Mouse (Mus musculus): Measurements from ENCODE around the gene Ghsr. TPM values are rescaled to one million over a fixed set of nuclear protein-coding genes. Genes with fewer than 3 reads are reported as not detected.
A peak's percentile ranks its signal among the peaks of the same experiment; 100 is the strongest.
"Not testable (repeated sequence)": the region's sequence is repeated elsewhere in the genome, so short reads cannot be mapped to it uniquely, and the experiment has no call there.

Gene Ghsr
- total RNA-seq (2015), result not detected in 2 replicates
- not detected in 2 replicates for total RNA-seq (2017)

- ATAC-seq (ENCODE audit: poor library complexity, severe bottlenecking), result no peak
Observed at GRCm38 (mm10) chr3:27371276-27371621, at the start of gene Ghsr. Gene Ghsr, plus strand, starts transcription at chr3:27371351.

DNA sequence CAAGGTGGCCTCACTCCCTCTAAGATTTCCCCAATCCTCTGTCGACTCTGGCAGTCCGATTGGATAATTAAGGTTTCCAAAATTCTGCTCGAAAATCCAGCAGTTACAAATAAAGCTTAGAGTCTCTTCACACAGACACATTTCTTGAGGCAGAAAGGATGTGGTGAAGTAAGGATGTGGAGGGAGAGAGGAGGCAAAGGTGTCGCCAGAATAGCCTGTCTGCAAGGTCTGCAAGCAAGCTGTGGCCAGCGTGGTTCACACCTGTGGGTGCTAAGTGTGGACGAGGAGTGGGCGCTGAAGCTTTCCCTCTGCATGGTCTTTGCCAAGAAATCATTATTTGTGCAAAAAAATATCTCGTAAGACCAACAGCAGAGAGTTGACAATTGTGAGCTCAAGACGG is 48.6 kb upstream of the Ghsr start:
- ATAC-seq (ENCODE audit: poor library complexity, severe bottlenecking), result peak; percentile 75

GRCm38 (mm10) chr3:27323551-27323950 is 47.6 kb upstream of the Ghsr start:
- no peak for ATAC-seq (ENCODE audit: poor library complexity, severe bottlenecking)

GRCm38 (mm10) chr3:27326633-27327191 is 44.4 kb upstream of the Ghsr start:
- ATAC-seq (ENCODE audit: poor library complexity, severe bottlenecking), result no peak

DNA sequence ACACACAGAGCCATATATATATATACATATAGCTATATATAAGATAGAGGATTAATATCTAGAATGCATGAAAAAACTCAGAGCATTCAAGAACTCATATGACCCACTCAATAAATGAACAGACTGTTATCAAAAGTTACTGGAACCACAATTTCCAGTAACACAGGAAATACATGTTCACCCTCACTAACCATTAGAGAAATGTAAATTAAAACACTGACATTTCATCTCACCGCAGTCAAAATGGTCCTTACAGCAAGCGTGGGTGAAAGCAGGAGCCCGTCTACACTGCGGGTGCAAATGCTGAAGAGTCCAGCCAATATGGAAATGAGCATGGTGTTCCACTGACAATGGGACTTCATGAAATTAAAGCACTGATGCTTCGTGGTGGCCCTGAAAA is 40.4 kb upstream of the Ghsr start:
- ATAC-seq (ENCODE audit: poor library complexity, severe bottlenecking), result no peak

DNA sequence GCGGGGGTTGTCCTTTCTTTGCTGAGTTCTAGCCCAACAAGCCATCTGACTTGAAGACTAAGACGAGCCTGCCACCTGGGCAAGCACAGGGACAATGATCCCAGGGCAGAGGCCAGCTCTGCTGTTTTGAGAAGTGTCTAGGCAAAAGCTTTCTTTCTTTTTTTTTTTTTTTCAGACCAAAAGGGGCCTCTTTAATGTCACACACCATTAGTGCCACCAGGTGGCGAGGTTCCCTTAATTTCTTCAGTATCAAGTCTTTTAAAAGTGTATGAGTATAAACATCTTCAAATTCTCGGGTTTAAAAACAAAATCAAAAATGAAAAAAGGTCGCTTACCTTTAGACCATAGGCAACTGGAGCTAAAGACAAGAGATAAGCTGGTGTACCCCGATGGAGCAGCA is 32.7 kb upstream of the Ghsr start:
- ATAC-seq (ENCODE audit: poor library complexity, severe bottlenecking), result peak; percentile 52

- ATAC-seq (ENCODE audit: poor library complexity, severe bottlenecking), result no peak
Observed at GRCm38 (mm10) chr3:27338887-27339286, 32.3 kb upstream of the Ghsr start.

DNA sequence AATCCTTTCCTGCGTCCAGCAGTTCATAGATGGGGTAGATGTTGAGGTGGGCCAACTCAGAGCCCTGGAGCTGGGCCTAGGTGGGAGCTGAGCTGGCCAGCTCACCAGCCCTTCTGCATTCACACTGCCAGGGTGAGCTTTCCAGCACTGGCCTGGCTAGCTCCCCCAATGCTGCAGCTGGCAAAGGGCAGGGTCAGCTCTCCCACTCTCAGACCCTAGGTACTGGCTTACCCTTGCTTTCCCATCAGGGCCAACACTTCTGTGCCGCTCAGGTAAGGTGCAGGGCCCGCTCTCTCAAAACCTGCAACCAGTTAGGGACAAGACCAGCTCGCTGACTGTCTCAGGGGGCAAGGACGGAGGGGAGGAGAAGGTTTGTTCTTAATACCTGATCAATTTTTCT is 30.4 kb upstream of the Ghsr start:
- no peak for ATAC-seq (ENCODE audit: poor library complexity, severe bottlenecking)

- ATAC-seq (ENCODE audit: poor library complexity, severe bottlenecking), result no peak
Observed at GRCm38 (mm10) chr3:27342462-27342861, 28.7 kb upstream of the Ghsr start.

GRCm38 (mm10) chr3:27345526-27345925 is 25.6 kb upstream of the Ghsr start:
- peak; percentile 95 for ATAC-seq (ENCODE audit: poor library complexity, severe bottlenecking)

- ATAC-seq (ENCODE audit: poor library complexity, severe bottlenecking), result no peak
Observed at GRCm38 (mm10) chr3:27348462-27348861, 22.7 kb upstream of the Ghsr start.

GRCm38 (mm10) chr3:27351105-27351504 is 20.0 kb upstream of the Ghsr start:
- ATAC-seq (ENCODE audit: poor library complexity, severe bottlenecking), result no peak

- no peak for ATAC-seq (ENCODE audit: poor library complexity, severe bottlenecking)
Observed at GRCm38 (mm10) chr3:27359100-27359720, 11.9 kb upstream of the Ghsr start.

DNA sequence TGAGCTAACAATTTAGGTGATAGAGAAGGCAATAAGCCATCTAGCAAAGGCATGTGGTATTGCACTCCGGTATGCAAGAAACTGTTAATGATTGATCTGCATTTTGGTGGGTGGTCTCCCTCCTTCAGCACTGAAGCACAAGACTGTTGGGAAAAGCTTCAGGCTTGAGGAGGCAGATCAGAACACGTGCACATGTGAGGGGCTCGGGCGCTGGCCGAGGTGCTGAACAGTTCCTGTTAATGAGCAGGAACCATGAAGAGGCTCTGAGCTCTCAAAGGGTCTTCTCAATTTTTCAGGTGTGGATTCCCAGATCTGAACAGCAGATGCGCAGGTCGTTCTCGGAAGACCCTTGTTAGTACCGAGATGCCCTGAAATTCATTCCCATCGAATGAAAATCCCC is 1.0 kb upstream of the Ghsr start:
- no peak for ATAC-seq (ENCODE audit: poor library complexity, severe bottlenecking)

- ATAC-seq (ENCODE audit: poor library complexity, severe bottlenecking), result no peak
Observed at GRCm38 (mm10) chr3:27370582-27371275, 422 bp upstream of the Ghsr start.

DNA sequence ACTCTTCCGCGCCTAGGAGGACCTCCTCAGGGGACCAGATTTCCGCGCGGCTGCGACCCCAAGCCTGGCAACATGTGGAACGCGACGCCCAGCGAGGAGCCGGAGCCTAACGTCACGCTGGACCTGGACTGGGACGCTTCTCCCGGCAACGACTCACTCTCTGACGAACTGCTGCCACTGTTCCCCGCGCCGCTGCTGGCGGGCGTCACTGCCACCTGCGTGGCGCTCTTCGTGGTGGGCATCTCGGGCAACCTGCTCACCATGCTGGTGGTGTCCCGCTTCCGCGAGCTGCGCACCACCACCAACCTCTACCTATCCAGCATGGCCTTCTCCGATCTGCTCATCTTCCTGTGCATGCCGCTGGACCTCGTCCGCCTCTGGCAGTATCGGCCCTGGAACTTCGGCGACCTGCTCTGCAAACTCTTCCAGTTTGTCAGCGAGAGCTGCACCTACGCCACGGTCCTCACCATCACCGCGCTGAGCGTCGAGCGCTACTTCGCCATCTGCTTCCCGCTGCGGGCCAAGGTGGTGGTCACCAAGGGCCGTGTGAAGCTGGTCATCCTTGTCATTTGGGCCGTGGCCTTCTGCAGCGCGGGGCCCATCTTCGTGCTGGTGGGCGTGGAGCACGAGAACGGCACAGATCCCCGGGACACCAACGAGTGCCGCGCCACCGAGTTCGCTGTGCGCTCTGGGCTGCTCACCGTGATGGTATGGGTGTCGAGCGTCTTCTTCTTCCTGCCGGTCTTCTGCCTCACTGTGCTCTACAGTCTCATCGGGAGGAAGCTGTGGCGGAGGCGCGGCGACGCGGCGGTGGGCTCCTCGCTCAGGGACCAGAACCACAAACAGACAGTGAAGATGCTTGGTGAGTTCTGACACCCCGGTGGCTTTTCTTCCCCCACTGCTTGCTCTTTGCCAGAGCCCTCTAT is 837 bp downstream of the Ghsr start:
- no peak for ATAC-seq (ENCODE audit: poor library complexity, severe bottlenecking)

DNA sequence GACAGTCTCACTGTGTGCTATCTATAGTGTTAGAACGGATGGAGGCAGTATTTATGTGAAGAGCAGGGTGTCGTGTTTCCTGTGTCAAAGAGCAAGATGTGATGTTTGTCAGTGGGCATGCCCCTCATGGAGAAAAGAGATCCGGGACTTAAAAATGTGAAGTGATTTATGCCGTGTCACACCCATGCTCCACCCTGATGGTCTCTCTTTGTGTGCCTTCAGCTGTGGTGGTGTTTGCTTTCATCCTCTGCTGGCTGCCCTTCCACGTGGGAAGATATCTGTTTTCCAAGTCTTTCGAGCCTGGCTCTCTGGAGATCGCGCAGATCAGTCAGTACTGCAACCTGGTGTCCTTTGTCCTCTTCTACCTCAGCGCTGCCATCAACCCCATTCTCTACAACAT is 3.2 kb downstream of the Ghsr start:
- no peak for ATAC-seq (ENCODE audit: poor library complexity, severe bottlenecking)

DNA sequence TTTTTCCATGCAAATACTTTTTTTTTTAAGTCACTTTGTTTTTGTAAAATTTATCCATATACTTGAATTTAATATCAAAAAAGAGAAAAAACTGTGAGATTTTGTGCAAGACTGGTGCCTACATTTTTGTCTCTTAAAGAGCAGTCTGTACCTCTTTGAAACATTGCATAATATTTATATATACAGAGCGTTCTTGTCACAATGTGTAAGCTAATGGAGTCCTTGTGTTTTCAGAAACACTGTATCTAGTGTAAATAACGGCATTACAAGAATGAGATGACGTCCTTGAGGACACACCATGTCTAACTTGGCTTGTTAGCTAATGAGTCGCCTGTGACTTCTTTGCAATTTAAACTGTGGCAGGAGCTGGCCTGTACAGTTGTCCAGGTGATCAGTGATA is 6.8 kb downstream of the Ghsr start:
- ATAC-seq (ENCODE audit: poor library complexity, severe bottlenecking), result no peak

GRCm38 (mm10) chr3:27384836-27385235 is 13.7 kb downstream of the Ghsr start:
- ATAC-seq (ENCODE audit: poor library complexity, severe bottlenecking), result no peak

GRCm38 (mm10) chr3:27389923-27390322 is 18.8 kb downstream of the Ghsr start:
- no peak for ATAC-seq (ENCODE audit: poor library complexity, severe bottlenecking)

DNA sequence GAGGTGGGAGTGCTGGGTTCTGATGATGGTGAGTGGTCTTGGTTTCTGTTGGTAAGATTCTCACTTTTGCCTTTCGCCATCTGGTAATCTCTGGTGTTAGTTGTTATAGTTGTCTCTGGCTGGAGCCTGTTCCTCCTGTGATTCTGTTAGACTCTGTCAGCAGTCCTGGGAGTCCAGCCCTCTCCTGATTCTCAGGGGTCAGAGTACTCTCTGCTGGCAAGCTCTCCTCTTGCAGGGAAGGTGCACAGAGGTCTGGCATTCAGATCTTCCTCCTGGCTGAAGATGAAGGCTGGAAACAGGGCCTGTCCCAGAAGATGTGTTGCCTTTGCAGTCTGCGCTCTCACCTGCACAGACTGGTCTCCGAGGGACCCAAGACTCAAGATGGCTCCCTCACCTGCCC is 29.8 kb downstream of the Ghsr start:
- not testable (repeated sequence) for ATAC-seq (ENCODE audit: poor library complexity, severe bottlenecking)

All from megakaryocyte, adult 5-6 weeks (primary cell).